Mouse (Mus musculus): ENCODE measurements at regions not wholly inside any gene's neighbourhood (a gene's known extent, or its start where the extent isn't known, plus 50 kb on each side); places are given as distances from the start of the nearest gene placed in this dataset.

DNA sequence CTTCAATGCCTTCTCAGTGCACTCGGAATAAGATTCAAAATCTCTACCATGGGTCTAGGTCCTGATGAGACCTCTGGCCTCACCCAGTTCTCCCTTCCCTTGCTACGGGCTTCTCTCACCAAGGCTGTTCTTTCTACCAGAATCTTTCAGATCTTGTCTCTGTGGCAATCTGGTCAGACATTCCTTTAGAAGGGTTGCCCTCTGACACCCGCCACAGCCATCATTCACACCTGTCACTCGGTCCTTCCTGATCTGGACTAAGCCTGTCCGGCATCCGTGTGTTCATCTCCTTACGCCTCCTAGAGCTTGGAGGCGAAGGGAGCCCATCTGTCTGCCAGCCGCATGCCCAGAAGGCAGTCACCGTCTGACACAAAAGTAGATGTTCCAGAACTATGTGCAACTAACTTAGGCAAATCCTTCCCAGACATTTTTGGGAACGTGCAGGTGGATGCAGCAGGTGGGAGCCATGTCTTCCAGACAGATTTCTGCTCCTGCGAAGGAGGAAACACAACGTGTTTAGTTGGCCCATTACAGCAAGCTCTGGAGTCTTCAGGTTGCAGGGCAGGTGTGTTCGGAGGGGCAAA is 77.7 kb downstream of the Fam76b start:
- no peak for DNase-seq (ENCODE audit: low read depth, low spot score)

DNA sequence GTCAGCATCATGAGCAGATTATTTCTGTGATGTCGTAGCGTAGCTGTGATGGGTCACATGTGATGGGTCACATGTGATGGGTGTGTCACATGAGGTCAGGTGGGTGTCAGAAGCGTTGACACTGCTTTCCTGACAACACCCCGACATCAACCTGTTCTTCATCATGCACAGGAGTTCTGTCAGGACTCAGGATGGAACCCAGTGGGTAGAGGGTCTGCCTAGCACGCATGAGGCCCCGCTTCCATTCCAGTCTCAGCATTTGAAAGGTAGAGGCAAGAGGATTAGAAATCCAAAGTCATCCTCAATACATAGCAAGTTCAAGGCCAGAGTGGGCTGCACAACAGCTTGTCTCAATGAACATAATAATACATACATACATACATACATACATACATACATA is 79.2 kb downstream of the Fam76b start:
- DNase-seq (ENCODE audit: low read depth, low spot score) = no peak

DNA sequence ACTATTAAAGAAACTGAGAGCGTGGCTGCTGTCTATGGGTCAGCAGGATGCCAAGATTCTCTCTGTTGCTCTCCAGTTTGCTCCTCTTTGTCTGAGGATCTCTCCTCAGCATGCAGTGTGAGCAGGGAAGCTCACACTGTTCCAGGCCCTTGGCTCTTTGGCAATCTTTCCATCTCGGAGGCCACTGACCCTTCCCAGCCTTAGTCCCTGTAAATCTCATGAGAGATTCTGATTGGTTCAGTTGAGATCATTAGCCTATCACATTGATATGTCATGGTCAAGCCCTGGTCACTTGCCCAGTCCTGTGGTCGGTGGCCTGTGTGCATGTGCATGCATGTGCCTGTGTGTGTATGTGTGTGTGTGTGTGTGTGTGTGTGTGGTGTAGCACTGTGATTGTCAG is 82.1 kb downstream of the Fam76b start:
- DNase-seq (ENCODE audit: low read depth, low spot score) = no peak

DNA sequence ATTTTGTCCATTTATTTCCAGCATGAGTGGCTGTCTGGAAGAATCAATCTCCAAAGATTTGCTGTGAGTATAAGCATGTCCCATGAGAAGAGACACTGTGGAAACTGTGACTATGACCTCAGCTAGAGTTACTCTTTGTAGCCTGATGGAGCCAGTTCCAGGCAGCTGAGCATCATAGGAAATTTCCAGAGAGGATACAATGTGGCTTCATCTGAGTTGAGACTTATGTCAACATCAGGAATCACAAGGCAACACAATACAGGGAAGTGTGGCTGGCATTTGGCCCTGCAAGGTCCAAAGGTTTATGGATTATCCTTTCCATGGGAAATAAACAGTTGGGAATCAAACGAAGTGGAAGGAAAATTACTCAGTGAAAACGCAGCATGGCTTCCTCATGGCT is 82.6 kb downstream of the Fam76b start:
- DNase-seq (ENCODE audit: low read depth, low spot score) = no peak

DNA sequence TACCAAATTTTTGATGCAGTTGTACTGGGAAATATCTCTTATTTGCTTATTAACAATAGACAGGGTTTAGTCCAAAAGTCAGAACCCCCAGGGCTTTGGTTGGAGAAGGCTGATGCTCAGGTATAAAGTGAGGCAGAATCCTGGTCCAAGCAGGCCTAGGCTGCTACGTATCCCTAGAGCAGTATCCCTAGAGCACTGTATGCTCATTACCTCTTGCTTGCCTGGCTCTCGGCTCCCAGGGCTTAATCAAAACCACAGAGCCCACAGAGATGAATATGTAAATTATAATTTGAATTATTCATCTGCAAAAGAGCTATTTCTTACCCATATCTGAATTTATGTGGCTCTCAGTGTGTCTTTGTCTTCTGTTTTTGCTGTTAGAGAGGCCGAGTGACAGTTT is 85.9 kb downstream of the Fam76b start:
- no peak for DNase-seq (ENCODE audit: low read depth, low spot score)

DNA sequence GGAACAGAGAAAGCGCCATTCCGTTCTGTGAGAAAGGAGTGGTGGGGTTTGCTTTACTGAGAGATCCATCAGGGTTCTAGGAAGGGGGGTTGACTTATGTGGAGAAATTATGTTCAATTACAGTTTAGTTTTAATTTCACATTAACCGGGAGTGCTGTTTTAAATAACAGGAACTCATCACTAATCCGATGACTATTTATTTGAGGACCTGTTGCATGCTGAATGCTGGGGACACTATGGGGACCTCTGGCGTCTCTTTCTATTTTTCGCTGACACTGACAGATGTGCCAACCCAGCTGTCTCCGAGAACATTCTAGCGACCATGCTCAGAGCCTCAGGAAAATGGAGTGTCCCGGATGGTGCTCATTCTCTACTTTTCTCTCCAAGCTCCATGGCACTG is 86.6 kb downstream of the Fam76b start:
- no peak for DNase-seq (ENCODE audit: low read depth, low spot score)

DNA sequence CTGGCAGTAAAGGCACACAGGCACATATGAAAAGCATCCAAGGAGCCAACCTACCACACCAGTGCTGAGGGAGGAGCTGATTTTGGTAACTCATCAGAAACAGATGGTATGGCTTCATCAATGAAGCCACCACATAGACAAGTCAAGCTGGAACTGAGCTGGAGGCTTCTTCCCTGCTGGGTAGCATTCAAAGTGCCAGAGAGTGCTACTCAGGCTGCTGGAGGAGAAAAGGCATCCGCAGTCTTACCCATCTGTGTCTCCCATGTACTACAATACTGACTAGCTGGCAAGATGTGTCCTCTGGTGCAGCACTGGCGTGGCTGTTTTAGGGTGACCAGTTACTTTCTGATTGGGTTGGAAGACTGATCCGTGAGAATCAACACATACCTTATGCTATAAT is 87.3 kb downstream of the Fam76b start:
- no peak for DNase-seq (ENCODE audit: low read depth, low spot score)

DNA sequence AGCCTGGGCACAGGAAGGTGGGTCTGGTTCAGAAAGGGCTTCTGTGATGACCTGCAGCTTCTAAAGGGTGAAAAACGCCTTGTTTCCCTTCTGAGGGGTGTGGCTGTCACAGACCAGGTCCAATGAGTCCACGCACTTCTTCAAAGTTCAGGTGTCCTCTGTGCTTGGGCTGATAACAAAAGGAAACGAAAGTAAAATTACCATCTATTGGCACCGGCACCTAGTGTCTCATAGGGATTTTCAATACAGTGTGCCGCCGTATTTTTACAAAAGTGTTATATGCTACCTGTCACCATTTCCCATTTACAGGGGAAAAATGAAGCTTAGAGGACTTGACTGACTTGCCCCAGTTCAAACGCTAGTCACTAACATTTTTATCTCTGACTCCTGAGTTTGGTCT is 89.3 kb downstream of the Fam76b start:
- DNase-seq (ENCODE audit: low read depth, low spot score) = no peak

DNA sequence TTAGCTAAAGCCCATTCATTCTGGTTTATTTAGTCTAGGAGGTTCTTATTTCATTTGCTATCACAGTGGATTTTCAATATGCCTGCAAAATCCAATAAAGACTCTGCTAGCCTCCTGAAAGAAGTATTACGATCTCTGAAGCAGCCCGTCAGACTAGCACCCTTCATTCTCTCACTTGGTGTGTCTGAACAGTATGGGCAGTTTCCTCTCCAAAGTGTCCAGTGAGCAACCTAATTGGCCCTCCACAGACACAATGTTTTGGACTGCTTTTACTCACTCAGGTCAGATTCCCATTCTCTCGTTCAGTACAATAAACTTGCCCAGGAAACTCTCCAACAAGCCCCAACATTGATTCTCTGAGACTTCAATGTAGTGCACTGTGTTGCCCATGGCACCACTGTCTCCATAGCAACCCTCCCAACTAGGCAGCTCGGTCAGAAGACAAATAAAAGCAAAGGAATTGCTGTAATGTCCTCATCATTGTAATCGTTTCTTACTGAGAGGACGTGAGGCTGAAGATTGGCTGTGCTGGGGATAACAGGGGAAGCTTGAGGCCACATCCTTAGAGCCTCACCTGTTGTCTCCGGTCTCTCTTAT is 91.2 kb downstream of the Fam76b start:
- DNase-seq (ENCODE audit: low read depth, low spot score) = peak; percentile 8

DNA sequence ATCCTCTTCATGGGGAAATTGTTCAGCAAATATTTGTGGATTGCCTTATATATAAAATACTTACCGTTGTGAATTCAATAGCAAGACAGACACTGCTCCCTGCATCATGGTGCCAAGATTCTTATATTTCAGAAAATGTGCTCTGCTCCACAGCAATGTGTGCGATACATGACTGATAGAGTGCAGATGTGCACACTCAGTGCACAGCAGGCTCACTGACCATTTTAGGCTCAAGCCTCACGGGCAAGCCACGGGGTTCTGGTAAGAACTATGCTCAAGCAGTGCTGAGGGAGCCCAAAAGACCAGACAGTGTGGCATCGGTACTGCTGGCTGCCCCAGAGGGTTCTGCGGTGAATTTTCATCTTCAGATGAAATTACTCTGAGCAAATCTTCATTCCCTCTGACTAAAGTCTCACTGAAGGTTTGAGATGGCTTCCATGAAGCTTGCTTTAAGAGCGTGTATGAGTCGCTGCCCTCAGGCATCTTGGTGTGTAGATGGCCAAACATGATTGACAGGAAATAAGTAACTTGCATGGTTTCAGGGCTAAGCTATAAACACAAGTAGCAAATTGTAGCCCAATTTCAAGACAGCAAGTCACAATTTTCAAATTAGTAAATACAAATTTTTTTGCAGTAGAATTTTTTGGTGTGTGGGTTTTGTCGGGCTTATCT is 92.4 kb downstream of the Fam76b start:
- no peak for DNase-seq (ENCODE audit: low read depth, low spot score)

DNA sequence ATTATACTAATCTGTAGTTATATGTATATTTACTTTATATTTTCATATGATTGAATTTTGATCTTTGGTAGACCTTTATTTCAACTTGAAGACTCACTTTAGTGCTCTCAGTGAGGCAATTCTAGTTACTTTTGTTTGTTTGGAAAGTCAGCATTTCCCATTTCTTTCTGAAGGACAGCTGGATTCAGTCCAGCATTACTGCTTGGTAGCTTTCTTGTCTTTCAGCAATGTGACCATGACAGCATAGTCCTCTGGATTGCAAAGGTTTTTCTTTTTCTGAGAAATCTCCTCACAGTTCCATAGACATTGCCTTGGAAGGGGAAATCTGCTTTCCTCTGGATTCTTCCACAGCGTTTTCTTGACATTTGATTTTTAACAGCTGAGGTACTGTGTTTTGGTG is 93.1 kb downstream of the Fam76b start:
- no peak for DNase-seq (ENCODE audit: low read depth, low spot score)

DNA sequence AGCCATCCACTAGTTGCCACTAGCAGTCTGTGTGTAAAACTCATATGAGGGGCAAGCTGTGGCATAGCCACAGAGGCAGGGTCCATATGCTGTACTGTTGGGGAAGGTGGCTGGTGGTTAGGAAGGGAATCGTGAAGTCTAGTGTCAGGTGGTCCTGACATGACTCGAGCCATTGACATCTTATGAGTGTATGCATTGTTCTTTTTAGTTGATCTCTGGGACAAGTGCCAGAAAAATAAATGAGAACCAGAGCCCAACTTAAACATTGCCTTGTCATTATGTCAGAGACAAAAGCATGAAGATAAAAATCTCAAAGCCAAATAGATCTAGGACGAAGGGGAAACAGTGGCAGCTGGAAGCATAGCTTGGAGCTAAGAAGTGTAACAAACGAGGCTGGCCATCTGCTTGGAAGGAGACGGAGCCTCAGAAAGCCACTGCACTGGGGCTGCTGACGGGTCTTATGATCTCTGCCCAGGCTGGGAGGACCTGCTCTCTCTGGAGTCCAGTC is 104.5 kb downstream of the Fam76b start:
- DNase-seq (ENCODE audit: low read depth, low spot score) = no peak

DNA sequence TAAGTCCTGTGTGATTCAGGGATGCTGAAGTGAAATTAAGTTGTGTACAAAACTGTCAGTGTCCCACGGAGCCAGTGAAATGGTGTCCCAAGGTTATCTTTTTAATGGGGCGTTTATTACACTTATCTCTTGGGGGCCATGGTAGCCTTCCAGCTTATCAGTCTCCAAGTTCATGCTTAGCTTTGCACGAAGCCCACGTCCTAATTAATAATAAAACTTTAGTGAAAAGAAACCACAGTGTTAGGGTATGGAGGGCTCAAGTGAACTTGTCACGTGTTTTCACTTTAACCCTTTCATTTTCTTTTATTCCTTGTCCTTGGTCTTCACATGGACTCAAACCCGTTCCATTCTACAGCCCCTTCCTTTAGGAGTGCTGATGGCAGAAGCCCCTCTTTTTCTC is 105.9 kb downstream of the Fam76b start:
- DNase-seq (ENCODE audit: low read depth, low spot score) = no peak

DNA sequence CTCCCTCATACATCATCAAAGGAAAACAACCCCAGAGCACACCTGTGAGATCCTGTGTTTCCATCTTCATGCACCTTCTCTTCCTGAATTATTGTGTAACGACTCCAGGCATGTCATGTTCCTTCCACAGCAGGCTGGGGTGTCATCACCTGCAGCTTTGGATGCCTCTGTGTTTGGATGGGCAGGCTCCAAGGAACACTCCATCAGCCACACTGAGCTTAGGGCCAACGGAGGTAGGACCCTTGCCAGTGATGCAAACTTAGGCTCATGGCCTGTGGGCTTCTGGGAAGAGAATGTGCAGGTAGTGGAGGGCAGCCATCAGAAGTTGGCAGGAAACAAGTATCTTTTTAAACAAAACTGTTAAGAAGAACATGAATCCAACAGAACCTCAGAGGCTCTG is 109.8 kb downstream of the Fam76b start:
- DNase-seq (ENCODE audit: low read depth, low spot score) = no peak

DNA sequence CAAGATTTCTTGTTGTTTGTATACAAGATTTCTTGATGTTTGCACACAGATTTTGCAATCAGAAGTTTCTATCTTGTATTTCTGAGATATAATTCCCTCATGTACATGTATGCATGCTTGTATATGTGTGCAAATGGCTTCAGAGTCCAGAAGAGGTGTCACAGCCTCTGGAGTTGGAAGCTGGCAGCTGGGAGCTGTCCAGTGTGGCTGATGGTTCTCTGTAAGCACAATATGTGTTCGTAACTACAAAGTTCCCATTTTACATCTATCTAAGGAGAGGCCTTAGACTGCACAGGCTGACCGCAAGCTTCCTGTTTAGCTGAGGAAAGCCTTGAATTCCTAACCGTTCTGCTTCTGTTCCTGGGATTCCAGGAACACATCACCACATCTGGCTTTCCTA is 119.0 kb downstream of the Fam76b start:
- DNase-seq (ENCODE audit: low read depth, low spot score) = no peak

DNA sequence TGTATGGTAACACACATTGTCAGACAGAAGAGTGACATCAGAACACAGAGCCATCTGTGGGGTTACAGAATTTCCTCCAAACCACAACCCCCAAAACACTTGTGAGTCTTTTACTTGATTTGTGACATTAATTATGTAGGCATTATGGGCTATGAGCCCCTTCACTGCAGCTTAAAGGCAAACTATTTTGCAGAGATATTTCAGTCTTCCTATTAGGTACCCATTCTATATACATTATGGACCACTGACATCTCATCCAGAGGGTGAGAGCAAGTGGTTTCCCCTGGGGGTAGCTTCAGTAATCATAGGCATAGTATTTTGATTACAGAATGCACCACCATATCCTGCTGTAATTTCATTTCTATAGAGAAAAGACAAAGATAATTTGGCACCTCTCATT is 124.6 kb downstream of the Fam76b start:
- DNase-seq (ENCODE audit: low read depth, low spot score) = no peak

DNA sequence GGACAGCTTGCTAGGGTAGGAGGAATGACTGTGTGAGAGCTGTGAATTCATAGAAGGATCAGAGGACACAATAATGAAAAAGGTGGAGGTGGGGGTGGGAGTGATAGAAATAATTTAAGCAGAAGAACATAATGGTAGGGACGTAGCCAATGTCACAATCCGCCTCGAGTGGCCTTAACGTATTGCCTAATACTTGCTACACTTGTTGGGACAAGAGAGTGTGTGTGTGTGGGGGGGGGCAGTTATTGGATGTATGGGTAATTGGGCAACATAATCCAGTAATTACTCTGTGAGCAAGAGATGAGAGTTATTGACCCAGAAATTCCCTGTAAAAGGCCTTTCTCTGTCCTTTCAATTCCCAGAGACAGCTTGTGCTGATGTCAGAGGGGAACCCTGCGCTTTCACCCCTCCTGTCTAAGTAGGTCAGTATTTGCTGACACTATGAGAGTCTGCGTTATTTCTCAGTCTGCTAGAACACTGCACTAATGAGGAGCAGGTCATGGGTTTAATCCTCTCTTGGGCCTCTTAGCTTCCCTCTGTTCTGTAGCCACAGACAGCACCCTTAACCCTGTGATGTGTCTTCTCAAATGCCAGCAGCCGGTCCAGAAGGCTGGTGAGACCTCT is 135.7 kb downstream of the Fam76b start:
- no peak for DNase-seq (ENCODE audit: low read depth, low spot score)

DNA sequence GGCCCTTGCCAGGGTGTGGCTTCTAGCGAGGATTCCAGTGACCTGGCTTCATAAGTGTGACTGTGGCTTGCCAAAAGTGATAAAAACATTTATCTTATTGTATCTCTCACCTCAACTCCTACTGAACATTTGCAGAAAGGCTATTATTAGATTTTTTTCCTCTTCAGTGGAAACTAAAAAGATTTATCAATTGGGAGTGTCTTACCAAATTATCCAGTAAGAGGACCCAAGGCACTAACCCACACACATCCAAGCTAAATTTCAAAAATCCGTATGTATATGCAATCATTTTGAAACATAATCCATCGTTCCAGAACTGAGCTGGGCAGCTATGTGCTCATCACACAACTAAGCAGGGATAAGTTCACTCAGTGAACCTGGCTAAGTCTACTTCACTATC is 136.3 kb downstream of the Fam76b start:
- DNase-seq (ENCODE audit: low read depth, low spot score) = no peak

DNA sequence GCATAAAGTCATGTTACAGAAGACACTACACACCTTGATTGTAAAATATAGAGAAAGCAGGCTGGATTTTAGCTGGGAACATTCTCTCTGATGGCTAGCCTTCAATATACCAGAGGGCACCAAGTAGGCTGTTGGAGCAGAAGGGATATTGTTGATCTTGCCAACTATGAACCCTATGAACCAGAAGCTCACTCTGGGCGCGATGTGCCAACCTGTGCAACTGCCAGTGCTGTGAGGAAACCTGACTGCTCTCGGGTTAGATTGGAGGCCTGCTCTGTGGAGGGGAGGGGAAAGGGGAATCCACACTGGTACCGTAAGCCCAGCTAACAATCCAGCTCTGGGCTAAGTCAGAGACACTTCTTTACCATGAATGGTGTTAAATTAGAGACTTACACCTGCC is 136.7 kb downstream of the Fam76b start:
- DNase-seq (ENCODE audit: low read depth, low spot score) = no peak

DNA sequence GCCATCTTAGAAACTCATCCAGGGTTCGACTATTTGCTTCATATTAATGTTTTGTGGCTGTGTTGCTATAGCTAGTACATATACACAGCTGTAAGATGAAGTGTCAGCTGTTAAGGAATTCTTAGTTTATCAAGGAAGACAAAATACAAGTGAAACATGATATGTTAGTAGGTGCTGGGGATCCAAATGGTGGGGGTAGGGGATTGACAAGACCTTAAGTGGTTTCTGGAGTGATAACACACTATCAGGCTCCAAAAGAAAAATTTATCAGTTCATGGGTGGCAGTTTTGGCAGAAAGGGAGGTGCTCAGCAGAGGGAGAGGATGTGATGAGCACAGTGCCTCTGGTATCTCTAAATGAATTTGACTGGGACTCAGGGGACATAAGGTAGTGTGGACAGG is 138.7 kb downstream of the Fam76b start:
- DNase-seq (ENCODE audit: low read depth, low spot score) = no peak

DNA sequence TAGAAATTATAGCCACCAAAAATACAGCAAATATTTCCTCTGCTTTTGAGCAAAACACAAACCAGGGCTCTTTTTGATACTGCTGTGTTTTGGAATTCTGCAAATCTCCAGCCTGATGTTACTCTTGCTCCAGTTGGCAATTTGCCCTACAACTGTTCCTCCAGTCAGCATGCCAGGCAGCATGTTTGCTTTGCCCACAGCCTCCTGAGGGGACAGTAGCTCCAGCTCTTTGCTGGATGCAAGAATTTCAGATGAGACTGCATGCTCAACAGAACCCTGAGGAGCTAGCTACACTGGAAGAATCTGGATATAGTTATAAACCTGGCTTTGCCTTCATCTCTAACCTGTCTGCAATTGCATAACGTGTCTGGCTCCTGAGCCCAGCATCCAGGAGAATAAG is 141.7 kb downstream of the Fam76b start:
- no peak for DNase-seq (ENCODE audit: low read depth, low spot score)

DNA sequence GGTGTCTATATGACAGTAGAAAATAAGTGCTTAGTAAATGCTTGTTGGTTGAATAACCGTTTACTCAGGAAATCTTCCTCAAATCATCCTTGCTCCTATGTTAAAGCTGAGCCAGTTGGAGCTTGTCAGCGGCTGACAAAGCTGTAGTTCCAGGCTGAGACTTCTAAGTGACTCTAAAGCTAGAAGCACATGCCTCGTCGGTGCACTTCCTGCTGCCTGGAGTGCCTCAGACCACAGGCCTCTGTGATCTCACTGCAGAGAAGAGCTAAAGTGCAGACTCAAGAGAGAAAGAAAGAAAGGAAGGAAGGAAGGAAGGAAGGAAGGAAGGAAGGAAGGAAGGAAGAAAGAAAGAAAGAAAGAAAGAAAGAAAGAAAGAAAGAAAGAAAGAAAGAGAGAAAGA is 146.1 kb downstream of the Fam76b start:
- DNase-seq (ENCODE audit: low read depth, low spot score) = no peak

DNA sequence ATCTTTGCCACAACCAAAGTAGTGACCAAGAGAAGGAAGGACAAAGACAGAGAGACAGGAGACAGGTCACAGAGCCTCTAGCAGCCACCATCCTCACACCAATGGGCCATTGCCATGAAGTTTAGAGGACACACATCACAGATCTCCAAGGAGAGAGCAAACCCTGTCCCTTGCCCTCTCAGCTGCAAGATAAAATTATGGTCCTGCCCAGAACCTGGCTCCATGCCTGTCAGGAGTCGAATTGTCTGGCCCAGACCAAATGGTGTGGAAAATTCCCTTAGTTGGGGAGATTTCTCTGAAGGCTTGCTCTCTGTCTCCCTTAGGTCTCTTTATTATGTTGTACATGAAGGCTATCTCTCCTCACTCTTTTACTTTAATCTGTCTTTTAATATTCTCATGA is 147.4 kb downstream of the Fam76b start:
- no peak for DNase-seq (ENCODE audit: low read depth, low spot score)
